Mouse (Mus musculus): ENCODE data around the gene Slc41a3.

DNA sequence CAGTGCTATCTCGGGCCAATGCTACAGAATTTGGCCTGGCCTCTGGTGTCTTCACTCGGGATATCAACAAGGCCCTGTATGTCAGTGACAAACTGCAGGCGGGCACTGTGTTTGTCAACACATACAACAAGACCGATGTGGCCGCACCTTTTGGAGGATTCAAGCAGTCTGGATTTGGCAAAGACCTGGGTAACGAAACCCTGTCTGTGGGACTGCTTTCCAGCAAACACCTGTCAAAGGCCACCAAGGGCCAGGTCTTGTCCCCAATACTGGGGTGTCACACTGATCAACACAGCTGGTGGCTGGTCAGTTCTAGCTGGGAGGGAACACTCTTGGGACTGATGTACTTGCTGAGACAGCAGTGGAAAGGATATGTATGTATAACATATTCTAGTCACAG is 6.3 kb upstream of the Slc41a3 start:
- TF ChIP-seq CTCF (IDR thresholded peaks at IDR 0.05; ENCODE audit: extremely low read depth, insufficient read depth, low read length) = no peak
- no peak for TF ChIP-seq POLR2A (IDR thresholded peaks at IDR 0.05; ENCODE audit: extremely low read depth, insufficient read depth, low read length)

Data from cortical plate, adult 2 months (tissue).